Mouse (Mus musculus) neural tube, embryonic 15.5 days (tissue): ENCODE measurements around the gene AC192777.2. TPM values are rescaled to one million over a fixed set of nuclear protein-coding genes. Genes with fewer than 3 reads are reported as not detected.
"Not testable (repeated sequence)": the region's sequence is repeated elsewhere in the genome, so short reads cannot be mapped to it uniquely, and the experiment has no call there.

Source experiments
- ATAC-seq: fragments of 200-750 bp; cut with Nextera tagmentation; 2 replicates; pipeline ENCODE4 v1.8.0; 2017; ENCODE audit warnings: mild to moderate bottlenecking, moderate TSS enrichment, moderate library complexity; ENCODE audit not compliant: low FRiP score
- H3K27ac ChIP-seq: fragments of 300-500 bp; sonication (generic); replicated peaks from 2 replicates; pipeline ENCODE4 v1.5.1; 2015; ENCODE audit warnings: mild to moderate bottlenecking, inconsistent platforms
- H3K27me3 ChIP-seq: fragments of 300-500 bp; sonication (generic); replicated peaks from 2 replicates; pipeline ENCODE4 v1.6.1; 2015; ENCODE audit warnings: inconsistent platforms
- H3K36me3 ChIP-seq: fragments of 300-500 bp; sonication (generic); 2 replicates; pipeline ENCODE4 v1.6.1; 2015; ENCODE audit warnings: inconsistent platforms
- H3K4me1 ChIP-seq: fragments of 300-500 bp; sonication (generic); 2 replicates; pipeline ENCODE4 v1.6.1; 2015; ENCODE audit warnings: inconsistent platforms
- H3K4me2 ChIP-seq: fragments of 300-500 bp; sonication (generic); 2 replicates; pipeline ENCODE4 v1.6.1; 2015; ENCODE audit warnings: inconsistent platforms, mild to moderate bottlenecking, moderate library complexity
- H3K4me3 ChIP-seq: fragments of 300-500 bp; sonication (generic); replicated peaks from 2 replicates; pipeline ENCODE4 v1.5.1; 2015; ENCODE audit warnings: mild to moderate bottlenecking, inconsistent platforms
- H3K9ac ChIP-seq: fragments of 300-500 bp; sonication (generic); replicated peaks from 2 replicates; pipeline ENCODE4 v1.6.1; 2015; ENCODE audit warnings: mild to moderate bottlenecking, inconsistent platforms
- H3K9me3 ChIP-seq: fragments of 300-500 bp; sonication (generic); replicated peaks from 2 replicates; pipeline ENCODE4 v1.6.1; 2016; ENCODE audit warnings: inconsistent platforms
- WGBS: fragments of 180-500 bp; shearing (Covaris S2); methylation state at CpG from one replicate; pipeline ENCODE4 v1.1.7; 2015; ENCODE audit warnings: mixed read lengths; 5-methylcytosine and 5-hydroxymethylcytosine counted together
- microRNA-seq: library from miRNA; unstranded; fragments of <30 nt; microRNA quantifications from one replicate; pipeline ENCODE4, GENCODE M21; 2017
- polyA plus RNA-seq: library from polyadenylated mRNA; unstranded; fragments of >200 nt; fragmentation: Nextera tagmentation; extraction: Ambion mirVana; gene quantifications from 2 replicates; pipeline ENCODE4 v1.2.1, GENCODE M21; 2015

AC192777.2 gene
- polyA plus RNA-seq: not detected in 2 replicates

DNA sequence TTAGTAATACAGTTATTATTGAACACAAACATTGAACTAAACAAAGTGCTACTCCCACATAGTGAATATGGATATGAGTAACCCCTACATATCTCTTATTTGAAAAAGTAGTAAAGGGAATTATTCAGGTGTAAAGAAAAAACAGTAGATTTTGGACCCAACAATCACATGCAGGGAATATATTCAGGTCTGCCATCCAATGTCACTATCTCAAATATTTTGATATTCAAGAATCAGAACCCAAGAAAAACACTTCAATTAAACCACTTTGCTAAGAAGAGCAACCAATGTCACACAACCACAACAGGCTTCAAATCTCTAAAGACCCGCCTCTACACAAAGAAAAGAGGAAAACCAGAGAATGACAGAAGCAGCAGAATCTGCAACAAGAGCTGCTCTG lies at the start of gene AC192777.2:
TSS of gene AC192777.2 (plus strand) at position 301 of the 400 bp plus-strand sequence.
- H3K9me3 ChIP-seq, H3K9ac ChIP-seq, H3K27me3 ChIP-seq, H3K4me3 ChIP-seq, ATAC-seq, H3K4me2 ChIP-seq, H3K27ac ChIP-seq, H3K36me3 ChIP-seq, H3K4me1 ChIP-seq: not testable (repeated sequence)
- 89% methylated on average over 1 of the region's 1 CpGs for WGBS

DNA sequence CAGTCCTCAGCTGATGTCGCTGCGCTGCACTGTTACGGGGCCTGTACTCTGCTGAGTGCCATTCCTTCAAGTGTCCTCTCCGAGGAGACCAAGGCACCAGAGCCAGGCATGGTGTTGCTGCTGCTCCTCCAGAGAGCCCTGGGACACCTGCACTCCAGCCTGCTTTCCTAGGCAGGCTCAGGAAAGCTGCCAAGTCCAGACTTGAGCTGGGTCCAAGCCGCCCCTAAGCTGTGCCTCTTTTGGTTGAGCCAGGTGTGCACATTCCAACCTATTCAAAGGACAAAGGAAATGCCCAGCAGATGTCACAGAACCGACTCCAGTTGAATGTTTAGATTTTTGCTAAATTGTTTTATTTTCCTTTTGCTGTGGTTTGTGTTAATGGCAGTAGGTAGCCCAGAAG lies 20.9 kb downstream of the AC192777.2 start:
- H3K9me3 ChIP-seq, H3K36me3 ChIP-seq, H3K9ac ChIP-seq, H3K4me3 ChIP-seq, H3K4me2 ChIP-seq, H3K4me1 ChIP-seq, H3K27ac ChIP-seq, H3K27me3 ChIP-seq: not testable (repeated sequence)
- peak; percentile 31; the same call in 1 of the 2 replicates for ATAC-seq
- 94% methylated on average over 6 of the region's 6 CpGs for WGBS

GRCm38 (mm10) chr17:40116877-40117276 lies 21.6 kb downstream of the AC192777.2 start:
- not testable (repeated sequence) for H3K4me3 ChIP-seq, H3K4me1 ChIP-seq, H3K36me3 ChIP-seq, H3K9me3 ChIP-seq, ATAC-seq, H3K4me2 ChIP-seq, H3K27me3 ChIP-seq, H3K9ac ChIP-seq, H3K27ac ChIP-seq
- 66% methylated on average over 4 of the region's 4 CpGs for WGBS

Small RNA genes within 50 kb of the gene (microRNA-seq; reads per million reads assigned to microRNA genes)
- gene Gm26376: not detected

Other genes with a start within 250 kb of the AC192777.2 start
- gene Esp38, start 144.9 kb upstream of the AC192777.2 start, polyA plus RNA-seq: not detected in 2 replicates
- gene Pgk2, start 113.2 kb downstream of the AC192777.2 start, polyA plus RNA-seq: not detected in 2 replicates
- not detected in 2 replicates for gene Crisp3, start 146.8 kb downstream of the AC192777.2 start, polyA plus RNA-seq
- gene Crisp1, start 223.8 kb downstream of the AC192777.2 start, polyA plus RNA-seq: not detected in 2 replicates